Mouse (Mus musculus): ENCODE data around the gene Plekhn1.

Plekhn1 gene

GRCm38 (mm10) chr4:156185456-156185949 is 49.2 kb downstream of the Plekhn1 start:
- in situ Hi-C loops (cut with MboI) = no loop called here

DNA sequence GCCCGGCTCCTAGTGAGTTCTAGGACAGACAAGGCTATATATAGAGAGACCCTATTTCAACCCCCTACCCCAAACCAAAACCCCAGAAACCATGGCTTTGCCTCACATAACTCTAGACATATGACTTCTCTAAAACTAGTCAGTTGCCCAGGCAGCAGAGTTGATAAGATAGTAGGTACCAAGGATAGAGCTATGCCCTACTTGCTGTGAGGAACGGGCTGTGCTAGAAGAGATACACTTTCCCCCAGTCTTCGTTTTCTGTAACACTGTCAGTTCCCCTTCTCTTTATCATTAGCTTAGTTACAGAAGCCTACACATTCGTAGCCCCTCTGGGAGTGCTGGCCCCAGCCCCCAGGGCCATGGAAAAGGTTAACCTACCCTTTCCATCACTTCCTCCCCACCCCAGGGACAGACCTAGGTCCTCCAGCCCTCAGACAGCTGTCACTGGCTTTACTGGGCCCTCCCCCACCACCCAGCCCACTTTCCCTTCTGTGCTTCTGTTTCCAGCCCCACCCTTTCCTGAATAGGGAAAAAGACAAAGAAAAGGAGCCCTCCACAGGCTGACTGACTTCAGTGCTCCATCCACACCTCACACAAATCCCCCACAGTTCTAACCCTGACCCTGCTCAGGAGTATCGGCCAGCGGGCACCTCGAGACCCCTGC is 50.2 kb downstream of the Plekhn1 start:
- in situ Hi-C loops (cut with MboI) = no loop called here

GRCm38 (mm10) chr4:156183747-156184146 is 50.9 kb downstream of the Plekhn1 start:
- in situ Hi-C loops (cut with MboI) = no loop called here

DNA sequence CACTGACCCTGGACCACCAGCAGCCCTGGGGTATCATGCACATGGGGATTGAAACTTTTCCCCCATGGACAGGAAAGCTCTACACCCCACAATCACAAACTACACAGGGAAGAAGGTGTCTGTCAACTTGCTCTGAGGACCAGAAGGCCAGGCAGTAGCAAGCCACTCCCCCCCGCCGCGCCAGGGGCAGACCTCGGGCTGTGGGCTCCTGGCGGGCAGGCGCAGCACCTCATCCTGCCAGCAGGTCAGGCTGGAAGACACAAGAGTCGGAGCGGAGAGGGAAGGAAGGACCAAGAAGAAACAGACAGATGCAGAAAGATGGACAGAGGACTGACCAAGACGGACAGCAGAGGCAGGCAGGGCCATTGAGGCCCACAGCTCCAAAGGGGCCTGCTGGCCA is 57.0 kb downstream of the Plekhn1 start:
- in situ Hi-C loops (cut with MboI) = no loop called here

- in situ Hi-C loops (cut with MboI) = no loop called here
These were observed 62.8 kb downstream of the Plekhn1 start for GRCm38 (mm10) chr4:156171828-156172227.

All from mature B cell (primary cell).